Mouse (Mus musculus): ENCODE measurements around the gene Boc. TPM values are rescaled to one million over a fixed set of nuclear protein-coding genes. Genes with fewer than 3 reads are reported as not detected.

The Boc gene
- total and polyA plus RNA-seq, 3 experiments: 3.5 to 5.6 (median 4.2) TPM

- H3K27ac ChIP-seq: no peak overlapping the region
- no peak for TF ChIP-seq EP300 (IDR thresholded peaks at IDR 0.05; ENCODE audit: insufficient read depth, low read depth, low read length)
- TF ChIP-seq POLR2A (IDR thresholded peaks at IDR 0.05; ENCODE audit: insufficient read depth, low read depth, low read length): no peak
- no peaks in the 10 kb centered on the region for H3K27me3 ChIP-seq (ENCODE audit: control insufficient read depth, insufficient read depth, low read length)
- no peaks in the 10 kb centered on the region for H3K79me2 ChIP-seq (replicated peaks; ENCODE audit: control insufficient read depth, insufficient read depth, low read length)
- no peak overlapping the region for H3K9ac ChIP-seq (ENCODE audit: low read depth, low read length)
- 69% methylated on average over 9 of the region's 9 CpGs for WGBS
- no peaks in the 10 kb centered on the region; the same call in 1 of the 2 replicates for H3K4me1 ChIP-seq (ENCODE audit: control insufficient read depth, insufficient read depth, low read length)
- DNase-seq: no peak
- H3K4me3 ChIP-seq: no peak overlapping the region
- no peaks in the 10 kb centered on the region for H3K36me3 ChIP-seq (ENCODE audit: control insufficient read depth, insufficient read depth, low read length)
- intact Hi-C loops (cut with DNase I): no loop called here
Measured at GRCm38 (mm10) chr16:44530191-44530590, 28.5 kb downstream of the Boc start.

GRCm38 (mm10) chr16:44529691-44530090 lies 29.0 kb downstream of the Boc start:
- intact Hi-C loops (cut with DNase I): no loop called here
- Histone ChIP-seq H3K4me3 (no peak overlapping the region), H3K4me1 (ENCODE audit: control insufficient read depth, insufficient read depth, low read length) (no peaks in the 10 kb centered on the region; the same call in 1 of the 2 replicates), H3K27me3 (ENCODE audit: control insufficient read depth, insufficient read depth, low read length) (no peaks in the 10 kb centered on the region), H3K79me2 (replicated peaks; ENCODE audit: control insufficient read depth, insufficient read depth, low read length) (no peaks in the 10 kb centered on the region), H3K9ac (ENCODE audit: low read depth, low read length) (no peak overlapping the region), H3K36me3 (ENCODE audit: control insufficient read depth, insufficient read depth, low read length) (no peaks in the 10 kb centered on the region), H3K27ac (no peak overlapping the region)
- WGBS: 72% methylated on average over 8 of the region's 8 CpGs
- no peak for DNase-seq
- TF ChIP-seq CTCF (IDR thresholded peaks at IDR 0.05) (no peak), POLR2A (IDR thresholded peaks at IDR 0.05; ENCODE audit: insufficient read depth, low read depth, low read length) (no peak), EP300 (IDR thresholded peaks at IDR 0.05; ENCODE audit: insufficient read depth, low read depth, low read length) (no peak)

GRCm38 (mm10) chr16:44528955-44529354 lies 29.7 kb downstream of the Boc start:
- no peaks in the 10 kb centered on the region; the same call in 1 of the 2 replicates for H3K4me1 ChIP-seq (ENCODE audit: control insufficient read depth, insufficient read depth, low read length)
- DNase-seq: no peak
- no peaks in the 10 kb centered on the region for H3K36me3 ChIP-seq (ENCODE audit: control insufficient read depth, insufficient read depth, low read length)
- intact Hi-C loops (cut with DNase I): no loop called here
- WGBS: 92% methylated on average over 7 of the region's 7 CpGs
- H3K4me3 ChIP-seq: no peak overlapping the region
- H3K9ac ChIP-seq (ENCODE audit: low read depth, low read length): no peak overlapping the region
- no peaks in the 10 kb centered on the region for H3K79me2 ChIP-seq (replicated peaks; ENCODE audit: control insufficient read depth, insufficient read depth, low read length)
- TF ChIP-seq CTCF (IDR thresholded peaks at IDR 0.05): no peak
- TF ChIP-seq POLR2A (IDR thresholded peaks at IDR 0.05; ENCODE audit: insufficient read depth, low read depth, low read length): no peak
- TF ChIP-seq EP300 (IDR thresholded peaks at IDR 0.05; ENCODE audit: insufficient read depth, low read depth, low read length): no peak
- H3K27ac ChIP-seq: no peak overlapping the region
- H3K27me3 ChIP-seq (ENCODE audit: control insufficient read depth, insufficient read depth, low read length): no peaks in the 10 kb centered on the region

GRCm38 (mm10) chr16:44527218-44527905 lies 31.3 kb downstream of the Boc start:
- Histone ChIP-seq H3K9ac (ENCODE audit: low read depth, low read length) (no peak overlapping the region), H3K4me1 (ENCODE audit: control insufficient read depth, insufficient read depth, low read length) (no peaks in the 10 kb centered on the region; the same call in 1 of the 2 replicates), H3K4me3 (no peak overlapping the region), H3K27me3 (ENCODE audit: control insufficient read depth, insufficient read depth, low read length) (no peaks in the 10 kb centered on the region), H3K27ac (no peak overlapping the region), H3K36me3 (ENCODE audit: control insufficient read depth, insufficient read depth, low read length) (no peaks in the 10 kb centered on the region), H3K79me2 (replicated peaks; ENCODE audit: control insufficient read depth, insufficient read depth, low read length) (no peaks in the 10 kb centered on the region)
- intact Hi-C loops (cut with DNase I): no loop called here
- no peak for DNase-seq
- TF ChIP-seq EP300 (IDR thresholded peaks at IDR 0.05; ENCODE audit: insufficient read depth, low read depth, low read length): no peak
- no peak for TF ChIP-seq POLR2A (IDR thresholded peaks at IDR 0.05; ENCODE audit: insufficient read depth, low read depth, low read length)
- TF ChIP-seq CTCF (IDR thresholded peaks at IDR 0.05): no peak
- 52% methylated on average over 11 of the region's 11 CpGs for WGBS

GRCm38 (mm10) chr16:44526689-44527088 lies 32.0 kb downstream of the Boc start:
- Histone ChIP-seq H3K9ac (ENCODE audit: low read depth, low read length) (no peak overlapping the region), H3K4me3 (no peak overlapping the region), H3K36me3 (ENCODE audit: control insufficient read depth, insufficient read depth, low read length) (no peaks in the 10 kb centered on the region), H3K27me3 (ENCODE audit: control insufficient read depth, insufficient read depth, low read length) (no peaks in the 10 kb centered on the region), H3K79me2 (replicated peaks; ENCODE audit: control insufficient read depth, insufficient read depth, low read length) (no peaks in the 10 kb centered on the region), H3K27ac (no peak overlapping the region), H3K4me1 (ENCODE audit: control insufficient read depth, insufficient read depth, low read length) (no peaks in the 10 kb centered on the region; the same call in 1 of the 2 replicates)
- DNase-seq: no peak
- intact Hi-C loops (cut with DNase I): no loop called here
- WGBS: 37% methylated on average over 12 of the region's 12 CpGs
- TF ChIP-seq CTCF (IDR thresholded peaks at IDR 0.05): no peak
- TF ChIP-seq POLR2A (IDR thresholded peaks at IDR 0.05; ENCODE audit: insufficient read depth, low read depth, low read length): no peak
- TF ChIP-seq EP300 (IDR thresholded peaks at IDR 0.05; ENCODE audit: insufficient read depth, low read depth, low read length): no peak

- TF ChIP-seq CTCF (IDR thresholded peaks at IDR 0.05): no peak
- TF ChIP-seq EP300 (IDR thresholded peaks at IDR 0.05; ENCODE audit: insufficient read depth, low read depth, low read length): no peak
- no peak for TF ChIP-seq POLR2A (IDR thresholded peaks at IDR 0.05; ENCODE audit: insufficient read depth, low read depth, low read length)
- WGBS: 92% methylated on average over 1 of the region's 1 CpGs
- H3K9ac ChIP-seq (ENCODE audit: low read depth, low read length): no peak overlapping the region
- intact Hi-C loops (cut with DNase I): no loop called here
- DNase-seq: no peak
- H3K79me2 ChIP-seq (replicated peaks; ENCODE audit: control insufficient read depth, insufficient read depth, low read length): no peaks in the 10 kb centered on the region
- no peaks in the 10 kb centered on the region for H3K36me3 ChIP-seq (ENCODE audit: control insufficient read depth, insufficient read depth, low read length)
- H3K4me3 ChIP-seq: no peak overlapping the region
- H3K27me3 ChIP-seq (ENCODE audit: control insufficient read depth, insufficient read depth, low read length): no peaks in the 10 kb centered on the region
- H3K27ac ChIP-seq: no peak overlapping the region
- H3K4me1 ChIP-seq (ENCODE audit: control insufficient read depth, insufficient read depth, low read length): no peaks in the 10 kb centered on the region; the same call in 1 of the 2 replicates
Measured at GRCm38 (mm10) chr16:44526044-44526443, 32.7 kb downstream of the Boc start.

Measured in heart, adult 2 months (tissue).